Mouse (Mus musculus) stomach, embryonic 14.5 days (tissue): ENCODE measurements around the gene Zdhhc20. TPM values are rescaled to one million over a fixed set of nuclear protein-coding genes. Genes with fewer than 3 reads are reported as not detected.

Source experiments
- ATAC-seq: fragments of 200-750 bp; cut with Nextera tagmentation; 2 replicates; pipeline ENCODE4 v1.8.0; 2017; ENCODE audit warnings: low read depth, moderate TSS enrichment; ENCODE audit not compliant: insufficient number of reproducible peaks, insufficient read depth, low FRiP score
- H3K27ac ChIP-seq: fragments of 300-500 bp; sonication (generic); 2 replicates; pipeline ENCODE4 v1.5.1; 2014; ENCODE audit warnings: mild to moderate bottlenecking, low read length, moderate library complexity, mixed read lengths
- H3K27me3 ChIP-seq: fragments of 300-500 bp; sonication (generic); 2 replicates; pipeline ENCODE4 v1.6.1; 2014; ENCODE audit warnings: low read length, control low read depth, mixed read lengths; ENCODE audit not compliant: control insufficient read depth, insufficient read depth
- H3K36me3 ChIP-seq: fragments of 300-500 bp; sonication (generic); 2 replicates; pipeline ENCODE4 v1.6.1; 2014; ENCODE audit warnings: mild to moderate bottlenecking, control low read depth, low read length, moderate library complexity, mixed read lengths; ENCODE audit not compliant: control insufficient read depth, insufficient read depth
- H3K4me1 ChIP-seq: fragments of 300-500 bp; sonication (generic); 2 replicates; pipeline ENCODE4 v1.6.1; 2014; ENCODE audit warnings: low read length, control low read depth, mixed read lengths; ENCODE audit not compliant: control insufficient read depth, insufficient read depth
- H3K4me2 ChIP-seq: fragments of 300-500 bp; sonication (generic); replicated peaks from 2 replicates; pipeline ENCODE4 v1.6.1; 2014; ENCODE audit warnings: low read depth, low read length, control low read depth
- H3K4me3 ChIP-seq: fragments of 300-500 bp; sonication (generic); 2 replicates; pipeline ENCODE4 v1.5.1; 2014; ENCODE audit warnings: low read depth, low read length, control low read depth
- H3K9ac ChIP-seq: fragments of 300-500 bp; sonication (generic); replicated peaks from 2 replicates; pipeline ENCODE4 v1.6.1; 2014; ENCODE audit warnings: low read depth, mild to moderate bottlenecking, control low read depth, low read length, moderate library complexity, mixed read lengths
- H3K9me3 ChIP-seq: fragments of 300-500 bp; sonication (generic); 2 replicates; pipeline ENCODE4 v1.6.1; 2016; ENCODE audit warnings: low read depth, low read length, control low read depth; ENCODE audit not compliant: control insufficient read depth
- WGBS: fragments of 180-500 bp; shearing (Covaris S2); extraction: QIAGEN DNeasy Blood & Tissue Kit; methylation state at CpG from one replicate; pipeline ENCODE4 v1.1.7; 2014; 5-methylcytosine and 5-hydroxymethylcytosine counted together
- microRNA-seq: library from miRNA; unstranded; fragments of <30 nt; microRNA quantifications from one replicate; pipeline ENCODE4, GENCODE M21; 2016
- polyA plus RNA-seq: library from polyadenylated mRNA; unstranded; fragments of >200 nt; fragmentation: Nextera tagmentation; extraction: Ambion mirVana; gene quantifications from 2 replicates; pipeline ENCODE4 v1.2.1, GENCODE M21; 2014

The Zdhhc20 gene
- polyA plus RNA-seq, 1 experiment from 2014 or later = 75.8 TPM

- ATAC-seq = no peak
- H3K4me1 ChIP-seq = peaks cover 10% of the 10 kb centered on the region; the same call in 1 of the 2 replicates
- no peak overlapping the region; the same call in 1 of the 2 replicates for H3K27ac ChIP-seq
- H3K4me3 ChIP-seq = peak overlapping the region; percentile 73
- H3K36me3 ChIP-seq = peaks cover 15% of the 10 kb centered on the region; the same call in 1 of the 2 replicates
- no peaks in the 10 kb centered on the region for H3K9me3 ChIP-seq
- H3K27me3 ChIP-seq = no peaks in the 10 kb centered on the region
- WGBS = 9% methylated on average over 7 of the region's 7 CpGs
- no peak overlapping the region for H3K9ac ChIP-seq
- H3K4me2 ChIP-seq = peak overlapping the region; percentile 54
These were observed 92.5 kb downstream of the Zdhhc20 start for GRCm38 (mm10) chr14:57797551-57797950.

GRCm38 (mm10) chr14:57791171-57791570, 98.9 kb downstream of the Zdhhc20 start:
- Histone ChIP-seq H3K4me2 (no peak overlapping the region), H3K27me3 (no peaks in the 10 kb centered on the region), H3K4me3 (no peak overlapping the region), H3K4me1 (no peaks in the 10 kb centered on the region), H3K36me3 (no peaks in the 10 kb centered on the region), H3K27ac (no peak overlapping the region), H3K9ac (no peak overlapping the region), H3K9me3 (no peaks in the 10 kb centered on the region)
- 65% methylated on average over 4 of the region's 4 CpGs for WGBS
- no peak for ATAC-seq

DNA sequence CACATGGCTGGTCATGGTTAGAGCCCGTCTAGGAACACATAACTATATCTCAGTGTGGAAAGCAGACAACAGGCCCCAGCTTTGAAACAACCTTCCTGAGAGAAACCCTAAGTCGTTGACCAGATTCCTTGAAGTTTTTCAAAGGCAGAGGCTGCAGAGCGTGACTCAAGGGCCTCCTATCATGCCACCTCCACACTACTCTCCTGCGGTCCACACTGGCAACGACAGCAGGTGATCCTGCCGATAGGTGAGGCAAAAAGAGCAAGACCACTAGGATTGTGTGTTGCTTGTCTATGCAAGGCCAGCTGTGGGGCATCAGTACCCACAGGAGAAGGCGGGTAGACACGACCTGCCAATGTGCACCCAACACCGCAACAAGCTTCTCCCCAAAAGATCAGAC, 100.3 kb downstream of the Zdhhc20 start:
- Histone ChIP-seq H3K4me1 (no peaks in the 10 kb centered on the region), H3K4me2 (no peak overlapping the region), H3K4me3 (no peak overlapping the region), H3K9me3 (no peaks in the 10 kb centered on the region), H3K36me3 (no peaks in the 10 kb centered on the region), H3K9ac (no peak overlapping the region), H3K27ac (no peak overlapping the region), H3K27me3 (no peaks in the 10 kb centered on the region)
- no peak for ATAC-seq
- 93% methylated on average over 9 of the region's 9 CpGs for WGBS

- no peaks in the 10 kb centered on the region for H3K4me1 ChIP-seq
- WGBS = 76% methylated on average over 2 of the region's 2 CpGs
- no peak overlapping the region for H3K4me2 ChIP-seq
- no peak for ATAC-seq
- H3K9ac ChIP-seq = no peak overlapping the region
- no peaks in the 10 kb centered on the region for H3K9me3 ChIP-seq
- no peaks in the 10 kb centered on the region for H3K36me3 ChIP-seq
- no peak overlapping the region for H3K27ac ChIP-seq
- H3K4me3 ChIP-seq = no peak overlapping the region
- no peaks in the 10 kb centered on the region for H3K27me3 ChIP-seq
These were observed 100.8 kb downstream of the Zdhhc20 start for GRCm38 (mm10) chr14:57789311-57789710.

GRCm38 (mm10) chr14:57787406-57787805, 102.7 kb downstream of the Zdhhc20 start:
- no peaks in the 10 kb centered on the region for H3K36me3 ChIP-seq
- 48% methylated on average over 4 of the region's 4 CpGs for WGBS
- no peaks in the 10 kb centered on the region for H3K27me3 ChIP-seq
- no peak overlapping the region for H3K9ac ChIP-seq
- no peak for ATAC-seq
- no peaks in the 10 kb centered on the region for H3K9me3 ChIP-seq
- no peaks in the 10 kb centered on the region for H3K4me1 ChIP-seq
- no peak overlapping the region for H3K4me2 ChIP-seq
- no peak overlapping the region for H3K4me3 ChIP-seq
- no peak overlapping the region for H3K27ac ChIP-seq

Small RNA genes within 50 kb of the gene (microRNA-seq; reads per million reads assigned to microRNA genes)
- gene Mir3077 = not detected

Other genes with a start within 250 kb of the Zdhhc20 start
- gene Xpo4, start 224.8 kb downstream of the Zdhhc20 start, polyA plus RNA-seq = 36.1 and 36.2 TPM in 2 replicates
- gene Gm49361, start 144.2 kb downstream of the Zdhhc20 start, polyA plus RNA-seq = not detected in 2 replicates
- 20.8 and 21.5 TPM in 2 replicates for gene Lats2, start 131.9 kb downstream of the Zdhhc20 start, polyA plus RNA-seq
- gene Sap18, start 92.1 kb downstream of the Zdhhc20 start, polyA plus RNA-seq = 41.8 and 59.4 TPM in 2 replicates
- 31.0 and 37.7 TPM in 2 replicates for gene Ska3, start 64.1 kb downstream of the Zdhhc20 start, polyA plus RNA-seq
- gene Mrpl57, start 64.0 kb downstream of the Zdhhc20 start, polyA plus RNA-seq = 153 and 167 TPM in 2 replicates
- gene Micu2, start 109.0 kb upstream of the Zdhhc20 start, polyA plus RNA-seq = 54.9 and 59.3 TPM in 2 replicates
- 12.6 and 13.3 TPM in 2 replicates for gene Fgf9, start 180.3 kb upstream of the Zdhhc20 start, polyA plus RNA-seq